Comparison of ENCODE assay signal across 8 mouse cellular contexts in genomic region chr6:127853771-127854687, GRCm38 (mm10). TPM values are rescaled to one million over a fixed set of nuclear protein-coding genes. Genes with fewer than 3 reads are reported as not detected.
DNase-seq lines count a peak whose midpoint lies in the region; ATAC-seq and TF ChIP-seq lines count a peak whose summit lies in the region.

No protein-coding gene starts in this region.

- no peak for TF ChIP-seq POLR2A in limb, embryonic 14.5 days (IDR thresholded peaks at IDR 0.05; ENCODE audit: borderline replicate concordance, extremely low read depth, insufficient read depth, insufficient read length)

- no peak for TF ChIP-seq CTCF in left cerebral cortex, adult 2 months (IDR thresholded peaks at IDR 0.05)
- no peak for TF ChIP-seq CTCF in liver, postnatal 0 days (IDR thresholded peaks at IDR 0.05; ENCODE audit: low read depth)

- TF ChIP-seq EP300 in liver, postnatal 0 days (IDR thresholded peaks at IDR 0.05; ENCODE audit: low read depth), result no peak

- no peak overlapping the region for H3K4me3 ChIP-seq in left cerebral cortex, adult 2 months
- no peak overlapping the region for H3K4me3 ChIP-seq in limb, embryonic 14.5 days (replicated peaks; ENCODE audit: low read length)
- no peak overlapping the region for H3K4me3 ChIP-seq in stomach, embryonic 14.5 days (ENCODE audit: low read depth, low read length)
- no peak overlapping the region for H3K4me3 ChIP-seq in liver, postnatal 0 days (ENCODE audit: low read depth, low read length)

- 10% methylated on average over 16 of the region's 16 CpGs for WGBS in limb, embryonic 14.5 days
- WGBS in stomach, embryonic 14.5 days, result 19% methylated on average over 16 of the region's 16 CpGs
- 21% methylated on average over 16 of the region's 16 CpGs for WGBS in liver, postnatal 0 days (ENCODE audit: insufficient replicate concordance)

- no peaks in the 10 kb centered on the region for H3K9me3 ChIP-seq in limb, embryonic 14.5 days (ENCODE audit: control insufficient read depth, low read length)
- no peaks in the 10 kb centered on the region for H3K9me3 ChIP-seq in stomach, embryonic 14.5 days (ENCODE audit: control insufficient read depth, low read depth, low read length)
- H3K9me3 ChIP-seq in liver, postnatal 0 days (ENCODE audit: low read length), result no peaks in the 10 kb centered on the region

- peak overlapping the region; percentile 11 for H3K4me2 ChIP-seq in limb, embryonic 14.5 days (replicated peaks; ENCODE audit: low read depth, low read length, severe bottlenecking)
- H3K4me2 ChIP-seq in stomach, embryonic 14.5 days (replicated peaks; ENCODE audit: low read depth, low read length), result peak overlapping the region; percentile 22; the same call in 1 of the 2 replicates
- H3K4me2 ChIP-seq in liver, postnatal 0 days (ENCODE audit: low read depth, low read length), result no peak overlapping the region; the same call in 1 of the 2 replicates

- ATAC-seq in limb, embryonic 14.5 days (ENCODE audit: low FRiP score, low read depth), result peak; percentile 45
- ATAC-seq in stomach, embryonic 14.5 days (ENCODE audit: insufficient number of reproducible peaks, insufficient read depth, low FRiP score, low read depth), result no peak
- no peak for ATAC-seq in liver, postnatal 0 days

- H3K9ac ChIP-seq in limb, embryonic 14.5 days (ENCODE audit: low read depth, low read length, severe bottlenecking), result no peak overlapping the region
- no peak overlapping the region for H3K9ac ChIP-seq in stomach, embryonic 14.5 days (replicated peaks; ENCODE audit: low read depth, low read length)
- no peak overlapping the region for H3K9ac ChIP-seq in liver, postnatal 0 days (replicated peaks)

- peak overlapping the region; percentile 24 for H3K27ac ChIP-seq in left cerebral cortex, adult 2 months
- H3K27ac ChIP-seq in limb, embryonic 14.5 days (replicated peaks; ENCODE audit: low read depth, low read length), result no peak overlapping the region; the same call in 1 of the 2 replicates
- no peak overlapping the region for H3K27ac ChIP-seq in stomach, embryonic 14.5 days (ENCODE audit: low read length)
- no peak overlapping the region for H3K27ac ChIP-seq in liver, postnatal 0 days (ENCODE audit: low read depth)

- H3K36me3 ChIP-seq in limb, embryonic 14.5 days (ENCODE audit: control insufficient read depth, insufficient read depth, low read length), result no peaks in the 10 kb centered on the region
- no peaks in the 10 kb centered on the region for H3K36me3 ChIP-seq in stomach, embryonic 14.5 days (ENCODE audit: control insufficient read depth, insufficient read depth, low read length)
- H3K36me3 ChIP-seq in liver, postnatal 0 days (replicated peaks; ENCODE audit: insufficient read depth, low read length), result no peaks in the 10 kb centered on the region

- H3K27me3 ChIP-seq in limb, embryonic 14.5 days (ENCODE audit: control insufficient read depth, insufficient read depth, low read length), result no peaks in the 10 kb centered on the region
- H3K27me3 ChIP-seq in stomach, embryonic 14.5 days (ENCODE audit: control insufficient read depth, insufficient read depth, low read length), result no peaks in the 10 kb centered on the region
- no peaks in the 10 kb centered on the region for H3K27me3 ChIP-seq in liver, postnatal 0 days (ENCODE audit: insufficient read depth, low read length)

- intact Hi-C loops in left cerebral cortex, adult 2 months (cut with DNase I), result no loop called here
- intact Hi-C loops in left cerebral cortex, postnatal 14 days (cut with DNase I), result no loop called here

- no peak for DNase-seq in left cerebral cortex, adult 2 months (ENCODE audit: extremely low spot score in 1 of 2, low spot score in 2 of 2)
- no peak for DNase-seq in left cerebral cortex, postnatal 14 days (ENCODE audit: low spot score in 2 of 2)
- DNase-seq in forelimb bud, embryonic 11.5 days (ENCODE audit: low read depth, low spot score), result peak; percentile 54
- DNase-seq in limb, embryonic 14.5 days (ENCODE audit: low spot score), result peak; percentile 50
- DNase-seq in layer of hippocampus, postnatal 25 days (ENCODE audit: extremely low spot score in 1 of 2, low spot score in 1 of 2), result no peak
- no peak for DNase-seq in liver, postnatal 0 days
- DNase-seq in spleen, postnatal 4 days (ENCODE audit: low spot score in 2 of 2), result no peak

- peaks cover 35% of the 10 kb centered on the region for H3K4me1 ChIP-seq in limb, embryonic 14.5 days (ENCODE audit: control insufficient read depth, insufficient read depth, low read length)
- peaks cover 3% of the 10 kb centered on the region; the same call in 1 of the 2 replicates for H3K4me1 ChIP-seq in stomach, embryonic 14.5 days (ENCODE audit: control insufficient read depth, insufficient read depth, low read length)
- H3K4me1 ChIP-seq in liver, postnatal 0 days (ENCODE audit: insufficient read depth), result no peaks in the 10 kb centered on the region

RNA-seq across cellular contexts. Expression of gene Tspan11, which starts 33.4 kb away (rescaled TPM):
- 10 to 100 TPM in 1 of 2 experiments, 1 to 10 TPM in 1; 6.6 to 11.6 TPM for total RNA-seq in left cerebral cortex, adult 2 months (2021)
- total RNA-seq in left cerebral cortex, postnatal 14 days (2021), result 1 to 10 TPM; 3.8 to 5.5 TPM
- 18.5 and 20.1 TPM in 2 replicates for polyA plus RNA-seq in limb, embryonic 14.5 days (2012; rRNA removed)
- polyA plus RNA-seq in limb, embryonic 14.5 days (2014; fragmentation: Nextera tagmentation; extraction: Ambion mirVana), result 19.8 and 25.2 TPM in 2 replicates
- 3.1 and 3.3 TPM in 2 replicates for polyA plus RNA-seq in stomach, embryonic 14.5 days (2014; fragmentation: Nextera tagmentation; extraction: Ambion mirVana)
- total RNA-seq in layer of hippocampus, postnatal 25 days (2021), result 1 to 10 TPM; 2.6 TPM
- polyA plus RNA-seq in liver, postnatal 0 days (2015; fragmentation: Nextera tagmentation; extraction: Ambion mirVana), result 0.25 and 0.38 TPM in 2 replicates

Comparison
In these comparisons a context has a peak if more than half of its experiments do, and no peak if none do; other contexts are left out.
1. DNase-seq: peak in forelimb bud, embryonic 11.5 days (single experiment) and limb, embryonic 14.5 days (single experiment); none in left cerebral cortex, adult 2 months (0 of 2), left cerebral cortex, postnatal 14 days (0 of 2), layer of hippocampus, postnatal 25 days (0 of 2), liver, postnatal 0 days (single experiment) and spleen, postnatal 4 days (0 of 2).